Mouse (Mus musculus): Measurements from ENCODE around the gene Gab2.

Gab2 gene

GRCm38 (mm10) chr7:97347464-97347863 lies 266.1 kb downstream of the Gab2 start:
- in situ Hi-C loops (cut with MboI; ENCODE audit: low pct_unique_long_range_greater_than_20kb in 1 of 2, low sequenced_read_pairs in 2 of 2, unreplicated experiment in 1 of 2) = no loop called here

DNA sequence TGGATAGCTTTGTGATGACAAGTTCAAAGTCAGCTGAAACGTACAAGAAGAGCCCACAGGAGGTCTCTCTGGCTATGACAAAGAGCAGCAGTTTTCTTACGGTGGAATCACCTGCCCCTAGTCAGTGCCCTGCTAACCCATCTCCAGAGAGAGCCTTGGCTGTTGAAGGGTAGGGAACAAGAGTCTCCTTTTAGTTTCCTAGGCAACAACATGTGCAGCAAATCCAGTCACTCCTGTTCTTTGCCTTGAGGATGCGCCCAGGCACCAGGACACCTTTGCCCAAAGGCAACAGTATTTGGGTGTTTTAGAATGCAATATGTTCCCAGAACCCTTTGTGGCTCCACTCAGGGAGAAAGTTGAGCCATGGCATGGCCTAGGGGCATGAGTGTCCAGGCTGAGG lies 266.9 kb downstream of the Gab2 start:
- in situ Hi-C loops (cut with MboI; ENCODE audit: low pct_unique_long_range_greater_than_20kb in 1 of 2, low sequenced_read_pairs in 2 of 2, unreplicated experiment in 1 of 2) = no loop called here

- in situ Hi-C loops (cut with MboI; ENCODE audit: low pct_unique_long_range_greater_than_20kb in 1 of 2, low sequenced_read_pairs in 2 of 2, unreplicated experiment in 1 of 2) = no loop called here
Measured at GRCm38 (mm10) chr7:97348836-97349235, 267.4 kb downstream of the Gab2 start.

- in situ Hi-C loops (cut with MboI; ENCODE audit: low pct_unique_long_range_greater_than_20kb in 1 of 2, low sequenced_read_pairs in 2 of 2, unreplicated experiment in 1 of 2) = no loop called here
Measured at GRCm38 (mm10) chr7:97349438-97349837, 268.1 kb downstream of the Gab2 start.

DNA sequence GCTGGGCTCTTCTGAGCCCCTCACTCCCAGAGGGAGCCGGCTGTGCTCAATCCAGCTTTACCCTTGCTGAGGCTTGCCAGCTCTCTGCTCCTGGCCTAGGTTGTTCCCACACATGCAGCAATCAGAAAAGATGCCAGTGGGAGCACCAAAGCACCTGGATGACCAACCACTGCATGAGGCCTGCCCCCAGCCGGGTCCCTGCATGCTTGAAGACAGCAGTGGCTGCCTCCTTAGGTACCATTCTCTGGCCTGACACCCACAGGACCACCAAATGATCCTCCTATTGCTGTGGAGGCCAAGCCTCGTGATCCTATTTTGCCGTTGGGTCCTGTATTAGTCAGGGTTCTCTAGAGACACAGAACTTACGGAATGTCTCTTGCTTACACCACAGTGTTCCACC lies 269.5 kb downstream of the Gab2 start:
- in situ Hi-C loops (cut with MboI; ENCODE audit: low pct_unique_long_range_greater_than_20kb in 1 of 2, low sequenced_read_pairs in 2 of 2, unreplicated experiment in 1 of 2) = no loop called here

DNA sequence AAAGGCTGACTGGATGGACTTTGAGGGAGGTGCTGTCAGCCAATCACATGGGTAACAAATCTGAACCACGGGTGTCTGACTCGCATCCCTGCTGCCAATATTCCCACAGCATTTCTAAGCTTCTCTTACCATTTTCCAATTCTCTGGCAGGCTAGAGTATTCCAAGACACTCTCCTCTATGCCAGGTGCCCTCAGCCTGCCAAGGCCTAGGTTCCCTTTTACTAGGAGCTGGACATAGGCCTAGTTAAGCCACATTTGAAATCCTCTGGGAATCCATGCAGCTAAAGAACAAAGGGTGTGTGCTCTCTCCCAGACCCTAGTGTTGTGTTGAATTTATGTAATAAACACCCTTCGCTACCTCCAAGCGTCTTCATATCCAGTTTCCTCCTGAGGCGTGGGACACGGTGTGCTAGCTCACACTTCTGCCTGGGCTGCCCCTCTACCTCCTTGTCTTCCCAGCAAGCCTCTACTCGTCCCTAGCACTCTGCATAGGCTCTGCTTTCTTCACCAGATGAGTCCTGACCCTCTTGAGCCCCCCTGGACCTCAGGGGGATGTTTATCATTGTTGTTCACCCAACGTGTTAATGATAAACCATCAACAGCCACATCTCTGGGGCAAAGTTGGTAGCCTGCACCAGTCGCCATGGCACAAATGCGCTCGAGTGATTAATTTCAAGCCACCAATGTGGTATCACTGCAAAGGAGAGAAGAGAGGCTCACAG lies 270.6 kb downstream of the Gab2 start:
- in situ Hi-C loops (cut with MboI; ENCODE audit: low pct_unique_long_range_greater_than_20kb in 1 of 2, low sequenced_read_pairs in 2 of 2, unreplicated experiment in 1 of 2) = no loop called here

DNA sequence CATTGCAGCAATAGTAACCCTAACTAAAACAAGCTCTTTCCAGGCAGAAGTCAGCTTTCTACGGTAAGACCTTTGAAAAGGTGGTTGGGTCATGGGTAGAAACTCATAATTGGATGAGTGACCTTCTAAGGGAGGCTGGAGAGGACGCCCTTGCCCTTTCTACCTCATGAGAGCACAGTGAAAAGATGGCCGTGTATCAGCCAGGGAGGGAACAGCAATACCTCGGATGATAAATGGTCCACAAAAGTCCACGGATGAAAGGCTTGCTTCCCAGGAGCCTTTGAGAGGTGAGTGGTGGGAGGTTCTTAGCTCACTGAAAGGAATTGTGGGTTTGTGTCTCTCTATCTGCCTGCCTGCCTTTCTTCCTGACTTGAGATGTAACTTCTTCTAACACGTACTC lies 272.0 kb downstream of the Gab2 start:
- in situ Hi-C loops (cut with MboI; ENCODE audit: low pct_unique_long_range_greater_than_20kb in 1 of 2, low sequenced_read_pairs in 2 of 2, unreplicated experiment in 1 of 2) = no loop called here

DNA sequence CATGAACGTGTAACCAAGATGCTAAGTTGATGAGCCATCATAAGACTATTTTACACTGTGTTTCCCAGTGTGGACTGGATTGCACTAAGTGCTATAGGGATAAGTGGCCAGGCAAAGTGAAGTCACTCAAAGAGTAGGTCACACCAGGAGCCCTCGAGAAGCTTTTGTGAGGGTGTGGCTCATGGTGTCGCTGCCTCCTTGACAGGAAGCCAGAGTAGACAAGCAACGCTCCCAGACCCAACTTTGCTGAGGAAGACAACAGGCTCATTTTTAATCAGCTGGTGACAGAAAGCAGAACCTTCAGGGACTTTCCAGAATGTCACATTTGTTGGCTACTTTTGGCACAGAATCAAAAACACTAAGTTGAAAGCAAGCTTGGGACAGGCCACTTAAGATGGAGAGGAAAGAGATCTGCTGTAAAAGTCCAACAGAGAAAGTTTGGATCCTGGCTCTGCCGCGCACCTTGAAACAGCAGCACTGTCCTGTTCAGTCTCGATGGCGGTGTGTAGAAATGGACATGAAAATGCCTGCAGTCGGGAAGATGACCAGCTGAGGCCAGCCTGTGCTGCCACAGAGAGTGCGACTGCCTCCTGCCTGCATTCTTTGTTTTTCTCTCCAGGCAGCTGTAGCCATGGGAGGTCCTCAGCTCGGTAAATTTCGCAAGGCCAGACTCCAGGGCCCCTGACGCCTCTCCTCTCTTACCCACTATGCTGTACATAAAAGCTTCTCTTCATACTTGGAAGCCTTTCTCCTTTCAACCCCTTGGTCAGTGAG lies 273.9 kb downstream of the Gab2 start:
- in situ Hi-C loops (cut with MboI; ENCODE audit: low pct_unique_long_range_greater_than_20kb in 1 of 2, low sequenced_read_pairs in 2 of 2, unreplicated experiment in 1 of 2) = no loop called here

GRCm38 (mm10) chr7:97356253-97356652 lies 274.9 kb downstream of the Gab2 start:
- in situ Hi-C loops (cut with MboI; ENCODE audit: low pct_unique_long_range_greater_than_20kb in 1 of 2, low sequenced_read_pairs in 2 of 2, unreplicated experiment in 1 of 2) = no loop called here

DNA sequence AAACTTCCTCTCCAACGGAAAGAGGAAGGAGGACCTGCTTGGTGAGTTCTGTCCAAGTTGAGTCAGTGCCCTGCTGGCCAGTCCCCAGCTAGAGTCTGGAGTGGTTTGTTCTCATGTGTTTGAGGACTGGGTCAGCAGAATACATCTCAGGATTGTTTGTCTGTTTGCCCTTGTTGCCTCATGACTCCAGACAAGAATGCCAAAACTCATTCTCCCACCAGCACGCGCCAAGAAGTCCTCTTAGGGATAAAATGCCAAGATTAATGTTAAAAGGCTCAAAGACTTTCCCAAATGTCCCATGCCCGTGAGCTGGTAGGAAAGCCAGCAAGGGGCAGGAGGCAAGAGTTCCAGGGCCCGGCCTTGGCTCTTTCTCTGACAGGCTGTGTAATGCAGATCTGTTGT lies 275.5 kb downstream of the Gab2 start:
- in situ Hi-C loops (cut with MboI; ENCODE audit: low pct_unique_long_range_greater_than_20kb in 1 of 2, low sequenced_read_pairs in 2 of 2, unreplicated experiment in 1 of 2) = no loop called here

- in situ Hi-C loops (cut with MboI; ENCODE audit: low pct_unique_long_range_greater_than_20kb in 1 of 2, low sequenced_read_pairs in 2 of 2, unreplicated experiment in 1 of 2) = no loop called here
Measured at GRCm38 (mm10) chr7:97357840-97358239, 276.5 kb downstream of the Gab2 start.

DNA sequence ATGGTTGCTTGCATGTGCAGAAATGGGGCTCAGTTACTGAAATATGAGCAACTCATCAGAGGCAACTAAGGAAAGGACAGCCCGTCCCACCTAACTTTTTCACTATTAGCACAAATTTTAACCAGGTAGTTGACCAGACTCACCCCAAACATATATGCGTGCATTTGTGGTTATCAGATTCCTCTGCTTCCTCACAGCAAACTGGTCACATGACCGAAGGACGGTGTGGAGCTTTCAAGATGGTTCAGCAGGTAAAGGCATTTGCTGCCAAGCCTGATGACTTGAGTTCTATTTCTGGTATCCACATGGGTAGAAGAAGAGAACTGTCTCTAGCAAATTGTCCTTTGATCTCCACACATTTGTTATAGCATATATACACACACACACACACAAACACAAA lies 277.0 kb downstream of the Gab2 start:
- in situ Hi-C loops (cut with MboI; ENCODE audit: low pct_unique_long_range_greater_than_20kb in 1 of 2, low sequenced_read_pairs in 2 of 2, unreplicated experiment in 1 of 2) = no loop called here

All from mouse embryonic stem cell (cell line).